Mouse (Mus musculus): ENCODE measurements around the gene Uts2b. TPM values are rescaled to one million over a fixed set of nuclear protein-coding genes. Genes with fewer than 3 reads are reported as not detected.

The Uts2b gene
- polyA plus RNA-seq, 1 experiment: 1.9 TPM

DNA sequence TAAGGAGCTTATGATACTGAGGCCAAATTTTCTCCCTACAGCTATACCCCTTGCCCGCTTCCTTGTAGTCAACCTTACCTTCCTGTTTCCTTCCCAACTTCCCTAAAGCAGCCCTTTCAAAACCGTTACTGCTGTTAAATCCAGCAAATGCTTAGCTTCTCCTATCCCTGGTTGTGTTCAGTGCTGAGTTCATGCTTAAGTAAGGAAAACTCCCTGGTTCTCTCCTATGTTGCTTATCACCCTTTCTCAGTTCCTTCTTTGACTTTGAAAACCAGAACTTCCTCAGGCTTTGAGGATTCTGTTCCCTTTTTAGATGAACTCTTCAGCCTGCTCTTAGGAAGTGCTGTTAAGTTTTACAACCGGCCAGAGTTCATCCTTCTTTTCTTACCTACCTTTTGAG, 4.1 kb upstream of the Uts2b start:
- 79% methylated on average over 3 of the region's 3 CpGs for WGBS

DNA sequence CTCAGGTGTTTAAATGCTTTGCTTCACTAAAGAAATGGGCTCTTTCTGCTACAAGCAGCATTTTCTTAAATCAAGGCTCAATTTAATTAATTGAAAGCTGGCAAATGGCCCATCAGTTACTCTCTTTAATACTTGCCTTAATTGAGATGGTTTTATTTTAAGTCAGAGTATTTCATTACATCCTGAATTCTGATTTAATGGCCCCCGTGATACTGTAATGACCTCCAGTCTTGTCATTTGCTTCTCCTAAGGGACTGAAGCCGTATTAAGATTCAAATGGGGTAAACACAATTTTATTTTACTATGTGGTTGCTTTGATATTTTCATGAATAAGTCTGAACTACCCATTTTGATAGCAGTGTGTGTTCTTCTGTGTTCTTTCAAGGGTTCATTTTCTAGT, 661 bp upstream of the Uts2b start:
- TF ChIP-seq CTCF (IDR thresholded peaks at IDR 0.05; ENCODE audit: borderline replicate concordance, insufficient read depth, low read depth, low read length) (no peak), POLR2A (IDR thresholded peaks at IDR 0.05; ENCODE audit: borderline replicate concordance, insufficient read depth, low read length) (no peak)
- no peak overlapping the region for H3K27ac ChIP-seq (ENCODE audit: insufficient read depth, low read length)
- DNase-seq: no peak
- no peaks in the 10 kb centered on the region for H3K27me3 ChIP-seq (ENCODE audit: control insufficient read depth, insufficient read depth, low read length)
- 94% methylated on average over 2 of the region's 2 CpGs for WGBS
- no peaks in the 10 kb centered on the region for H3K4me1 ChIP-seq (ENCODE audit: control insufficient read depth, insufficient read depth, low read length)
- no peak overlapping the region for H3K4me3 ChIP-seq (replicated peaks; ENCODE audit: insufficient read depth, low read depth, low read length)

More for the DNA sequence above, 4.1 kb upstream of the Uts2b start:
- Histone ChIP-seq H3K4me1 (ENCODE audit: control insufficient read depth, insufficient read depth, low read length) (no peaks in the 10 kb centered on the region), H3K27me3 (ENCODE audit: control insufficient read depth, insufficient read depth, low read length) (no peaks in the 10 kb centered on the region), H3K27ac (ENCODE audit: insufficient read depth, low read length) (no peak overlapping the region), H3K4me3 (replicated peaks; ENCODE audit: insufficient read depth, low read depth, low read length) (no peak overlapping the region)
- no peak for DNase-seq
- TF ChIP-seq CTCF (IDR thresholded peaks at IDR 0.05; ENCODE audit: borderline replicate concordance, insufficient read depth, low read depth, low read length) (no peak), POLR2A (IDR thresholded peaks at IDR 0.05; ENCODE audit: borderline replicate concordance, insufficient read depth, low read length) (no peak)

DNA sequence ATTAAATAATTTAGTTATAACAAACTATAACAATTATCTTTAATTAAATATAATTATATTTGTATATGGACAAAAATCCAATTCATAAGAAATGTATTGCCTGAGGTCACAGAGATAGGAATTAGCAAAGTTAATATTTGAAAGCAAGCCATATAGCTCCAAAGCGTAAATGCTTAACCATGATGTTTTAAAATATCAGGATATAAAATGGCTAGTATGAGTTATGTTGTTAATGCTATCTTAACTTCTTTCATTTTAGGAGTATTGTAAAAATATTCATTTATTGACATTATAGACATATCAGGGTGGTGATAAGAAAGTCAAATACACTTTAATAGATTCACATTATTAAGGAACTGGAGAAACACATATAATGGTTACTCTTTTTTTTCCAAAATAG, 10.0 kb downstream of the Uts2b start:
- no peak for DNase-seq
- 91% methylated on average over 1 of the region's 1 CpGs for whole genome bisulfite sequencing
- TF ChIP-seq CTCF (IDR thresholded peaks at IDR 0.05; ENCODE audit: borderline replicate concordance, insufficient read depth, low read depth, low read length): no peak
- TF ChIP-seq POLR2A (IDR thresholded peaks at IDR 0.05; ENCODE audit: borderline replicate concordance, insufficient read depth, low read length): no peak

DNA sequence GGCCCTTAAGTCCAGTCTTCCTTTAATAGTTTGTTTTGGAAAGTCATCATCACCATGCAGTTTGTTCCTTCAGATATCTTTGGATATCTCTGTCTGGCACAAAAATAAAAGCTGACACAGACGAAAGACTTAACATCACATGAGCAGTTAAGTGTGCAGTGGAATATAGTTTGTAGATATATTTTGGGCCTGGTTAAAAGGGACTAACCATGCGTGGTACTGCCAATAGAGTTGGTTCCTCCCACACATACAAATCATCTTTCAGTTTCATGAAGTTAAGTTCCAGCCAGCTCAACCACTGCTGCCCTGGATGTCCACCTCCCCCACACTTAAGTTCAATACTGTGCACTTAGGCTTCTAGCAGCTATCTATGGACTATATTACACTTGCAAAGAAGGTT, 15.6 kb downstream of the Uts2b start:
- no peaks in the 10 kb centered on the region for H3K4me1 ChIP-seq (ENCODE audit: control insufficient read depth, insufficient read depth, low read length)
- H3K4me3 ChIP-seq (replicated peaks; ENCODE audit: insufficient read depth, low read depth, low read length): no peak overlapping the region
- DNase-seq: no peak
- H3K27ac ChIP-seq (ENCODE audit: insufficient read depth, low read length): no peak overlapping the region
- no peaks in the 10 kb centered on the region for H3K27me3 ChIP-seq (ENCODE audit: control insufficient read depth, insufficient read depth, low read length)
- TF ChIP-seq CTCF (IDR thresholded peaks at IDR 0.05; ENCODE audit: borderline replicate concordance, insufficient read depth, low read depth, low read length) (no peak), POLR2A (IDR thresholded peaks at IDR 0.05; ENCODE audit: borderline replicate concordance, insufficient read depth, low read length) (no peak)
- 80% methylated on average over 2 of the region's 2 CpGs for WGBS

More for the DNA sequence above, 10.0 kb downstream of the Uts2b start:
- H3K4me1 ChIP-seq (ENCODE audit: control insufficient read depth, insufficient read depth, low read length): no peaks in the 10 kb centered on the region
- H3K27me3 ChIP-seq (ENCODE audit: control insufficient read depth, insufficient read depth, low read length): no peaks in the 10 kb centered on the region
- H3K27ac ChIP-seq (ENCODE audit: insufficient read depth, low read length): no peak overlapping the region
- no peak overlapping the region for H3K4me3 ChIP-seq (replicated peaks; ENCODE audit: insufficient read depth, low read depth, low read length)

DNA sequence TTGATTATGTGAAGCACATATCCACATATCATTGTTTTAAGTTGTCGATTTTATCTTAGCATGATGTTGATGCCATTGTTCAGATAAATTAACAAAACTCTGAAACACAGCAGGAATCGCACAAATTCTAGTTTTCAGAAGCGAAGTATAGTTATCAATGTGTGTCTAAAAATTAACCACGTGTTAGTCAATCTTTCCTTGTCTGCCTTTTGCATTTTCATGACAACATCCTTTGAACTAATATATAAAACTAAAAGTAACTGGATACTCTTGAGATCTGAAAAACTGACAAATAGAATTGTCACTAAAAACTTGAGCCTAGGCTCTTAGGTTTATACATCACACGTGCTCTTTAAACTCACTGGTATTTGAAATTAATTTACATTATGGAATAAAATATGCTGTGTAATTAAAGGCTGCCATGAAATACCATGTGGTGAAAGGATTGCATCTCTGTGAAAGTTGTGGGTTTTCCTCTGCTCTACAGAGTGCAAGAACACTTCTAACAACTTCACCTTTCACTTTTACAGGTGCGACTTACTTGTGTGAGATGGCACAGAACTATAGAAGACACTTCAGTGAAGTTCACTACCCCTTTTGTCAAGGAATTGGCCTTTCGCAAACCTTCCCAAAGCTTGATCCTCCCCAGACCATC, 20.0 kb downstream of the Uts2b start:
- no peak overlapping the region for H3K4me3 ChIP-seq (replicated peaks; ENCODE audit: insufficient read depth, low read depth, low read length)
- no peak for TF ChIP-seq CTCF (IDR thresholded peaks at IDR 0.05; ENCODE audit: borderline replicate concordance, insufficient read depth, low read depth, low read length)
- TF ChIP-seq POLR2A (IDR thresholded peaks at IDR 0.05; ENCODE audit: borderline replicate concordance, insufficient read depth, low read length): no peak
- H3K4me1 ChIP-seq (ENCODE audit: control insufficient read depth, insufficient read depth, low read length): no peaks in the 10 kb centered on the region
- no peaks in the 10 kb centered on the region for H3K27me3 ChIP-seq (ENCODE audit: control insufficient read depth, insufficient read depth, low read length)
- WGBS: 89% methylated on average over 7 of the region's 7 CpGs
- H3K27ac ChIP-seq (ENCODE audit: insufficient read depth, low read length): no peak overlapping the region
- DNase-seq: no peak

DNA sequence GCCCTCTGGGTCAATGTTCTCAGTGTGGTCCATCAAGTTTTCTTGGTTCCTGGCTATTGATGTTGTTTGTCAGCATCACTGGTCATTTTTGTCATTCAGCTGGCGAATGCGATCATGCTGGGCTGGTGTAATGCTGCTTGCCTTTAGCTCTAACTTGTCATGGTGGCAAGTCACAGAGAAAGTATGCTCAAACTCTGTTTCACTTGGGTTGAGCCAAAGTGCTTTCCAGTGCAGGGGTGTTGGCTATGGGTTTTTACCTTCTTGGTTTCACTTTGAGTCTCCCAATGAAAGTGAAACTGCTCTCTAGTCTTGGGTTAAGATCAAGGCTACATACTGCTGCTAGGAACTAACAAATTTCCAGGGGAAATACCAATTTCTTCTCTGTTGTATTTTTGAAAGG, 20.8 kb downstream of the Uts2b start:
- Histone ChIP-seq H3K4me3 (replicated peaks; ENCODE audit: insufficient read depth, low read depth, low read length) (no peak overlapping the region), H3K4me1 (ENCODE audit: control insufficient read depth, insufficient read depth, low read length) (no peaks in the 10 kb centered on the region), H3K27ac (ENCODE audit: insufficient read depth, low read length) (no peak overlapping the region), H3K27me3 (ENCODE audit: control insufficient read depth, insufficient read depth, low read length) (no peaks in the 10 kb centered on the region)
- no peak for TF ChIP-seq POLR2A (IDR thresholded peaks at IDR 0.05; ENCODE audit: borderline replicate concordance, insufficient read depth, low read length)
- no peak for TF ChIP-seq CTCF (IDR thresholded peaks at IDR 0.05; ENCODE audit: borderline replicate concordance, insufficient read depth, low read depth, low read length)
- DNase-seq: no peak
- 94% methylated on average over 2 of the region's 2 CpGs for WGBS

DNA sequence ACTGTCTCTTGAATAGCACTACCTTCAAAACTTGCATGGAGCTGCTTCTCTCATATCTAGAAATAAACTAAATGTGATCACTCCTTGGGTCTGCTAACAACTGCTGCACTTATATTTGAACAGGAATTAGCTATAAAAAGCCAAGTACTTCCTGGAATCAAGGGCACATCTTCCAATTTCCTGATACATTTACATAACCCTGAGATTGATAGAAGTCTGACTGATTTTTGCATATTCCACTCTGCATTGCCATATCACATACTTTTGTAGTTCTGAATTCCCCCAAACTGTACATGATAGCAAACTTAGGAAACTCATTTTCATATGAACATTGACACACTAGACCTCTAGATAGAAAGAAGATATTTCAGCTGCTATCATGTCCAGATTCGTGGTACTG, 21.7 kb downstream of the Uts2b start:
- Histone ChIP-seq H3K4me1 (ENCODE audit: control insufficient read depth, insufficient read depth, low read length) (no peaks in the 10 kb centered on the region), H3K27me3 (ENCODE audit: control insufficient read depth, insufficient read depth, low read length) (no peaks in the 10 kb centered on the region), H3K4me3 (replicated peaks; ENCODE audit: insufficient read depth, low read depth, low read length) (no peak overlapping the region), H3K27ac (ENCODE audit: insufficient read depth, low read length) (no peak overlapping the region)
- no peak for TF ChIP-seq CTCF (IDR thresholded peaks at IDR 0.05; ENCODE audit: borderline replicate concordance, insufficient read depth, low read depth, low read length)
- TF ChIP-seq POLR2A (IDR thresholded peaks at IDR 0.05; ENCODE audit: borderline replicate concordance, insufficient read depth, low read length): no peak
- no peak for DNase-seq
- 44% methylated on average over 1 of the region's 1 CpGs for WGBS

DNA sequence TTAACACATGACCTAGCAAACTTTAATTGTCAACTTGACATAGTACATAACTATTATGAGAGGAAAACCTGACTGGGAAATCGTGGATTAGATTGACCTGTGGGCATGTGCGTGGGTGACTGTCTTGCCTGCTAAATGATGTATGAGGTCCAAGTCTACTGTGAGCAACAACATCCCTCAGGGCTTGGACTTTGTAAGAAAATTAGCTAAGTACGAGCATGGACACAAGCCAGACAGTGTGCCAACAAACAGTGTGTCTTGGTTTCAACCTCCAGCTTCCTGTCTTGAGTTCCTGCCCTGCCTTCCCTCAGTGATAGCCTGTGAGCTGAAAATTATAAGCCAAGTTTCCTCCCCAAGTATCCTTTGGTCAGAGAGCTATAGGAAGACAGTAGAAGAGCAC, 22.5 kb downstream of the Uts2b start:
- WGBS: 43% methylated on average over 3 of the region's 3 CpGs
- no peak overlapping the region for H3K27ac ChIP-seq (ENCODE audit: insufficient read depth, low read length)
- no peak overlapping the region for H3K4me3 ChIP-seq (replicated peaks; ENCODE audit: insufficient read depth, low read depth, low read length)
- no peak for DNase-seq
- TF ChIP-seq CTCF (IDR thresholded peaks at IDR 0.05; ENCODE audit: borderline replicate concordance, insufficient read depth, low read depth, low read length) (no peak), POLR2A (IDR thresholded peaks at IDR 0.05; ENCODE audit: borderline replicate concordance, insufficient read depth, low read length) (no peak)
- H3K4me1 ChIP-seq (ENCODE audit: control insufficient read depth, insufficient read depth, low read length): no peaks in the 10 kb centered on the region
- H3K27me3 ChIP-seq (ENCODE audit: control insufficient read depth, insufficient read depth, low read length): no peaks in the 10 kb centered on the region

Measured in cerebellum, adult 2 months (tissue).